Mouse (Mus musculus) granulocyte monocyte progenitor cell, adult 5-6 weeks (primary cell): Measurements from ENCODE around the gene Sort1. TPM values are rescaled to one million over a fixed set of nuclear protein-coding genes. Genes with fewer than 3 reads are reported as not detected.
"Not testable (repeated sequence)": the region's sequence is repeated elsewhere in the genome, so short reads cannot be mapped to it uniquely, and the experiment has no call there.

Experiments
- ATAC-seq: replicated peaks from 2 replicates; pipeline ENCODE4 v1.8.0; 2016; ENCODE audit warnings: mild to moderate bottlenecking, moderate TSS enrichment, inconsistent platforms; ENCODE audit not compliant: poor library complexity, severe bottlenecking
- total RNA-seq, 2 experiments: library from RNA; stranded (forward) in 1 of 2; stranded (reverse) in 1 of 2; fragments of 200-712, 200-1000 nt in 1 of 2; fragments of >200 nt in 1 of 2; fragmentation: Nextera tagmentation in 1 of 2; gene quantifications; 2 replicates each; pipeline ENCODE4 v1.2.3; 2014 to 2017

The Sort1 gene
- total RNA-seq (2014; fragmentation: Nextera tagmentation), result 55.1 and 58.8 TPM in 2 replicates
- total RNA-seq (2017), result 45.6 and 50.2 TPM in 2 replicates

GRCm38 (mm10) chr3:108283781-108284601, at the start of gene Sort1:
Gene Sort1, plus strand, starts transcription at chr3:108284082.
- ATAC-seq, result peak; percentile 89

- ATAC-seq, result not testable (repeated sequence)
Observed at GRCm38 (mm10) chr3:108237474-108238102, 46.3 kb upstream of the Sort1 start.

DNA sequence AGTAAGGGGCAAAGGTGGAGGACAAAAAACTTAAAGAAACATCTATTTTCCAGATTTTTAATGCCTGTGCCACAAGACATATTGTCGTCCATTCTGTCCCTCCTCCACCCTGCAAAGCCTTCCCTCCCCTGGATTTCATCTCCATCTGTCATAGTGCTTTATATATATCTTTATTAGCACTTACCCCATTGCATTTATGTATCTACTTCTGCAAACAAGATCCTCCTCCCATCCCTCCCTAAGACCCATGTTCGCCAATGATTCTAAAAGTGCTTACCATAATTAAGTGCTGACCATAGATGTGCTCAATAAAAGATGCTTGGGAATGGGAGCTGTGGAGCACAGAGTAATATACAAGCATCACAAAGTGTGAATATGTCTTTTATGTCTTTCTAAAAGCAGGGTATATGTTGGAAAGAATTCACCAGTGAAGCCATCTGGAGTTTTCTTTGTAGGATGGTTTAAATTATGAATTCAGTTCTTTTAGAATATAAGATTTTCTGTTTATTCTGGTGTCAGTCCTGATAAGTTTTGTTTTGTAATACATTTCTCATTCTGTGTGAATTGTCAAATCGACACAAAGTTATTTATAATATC, 42.5 kb upstream of the Sort1 start:
- ATAC-seq, result no peak

- peak; percentile 82 for ATAC-seq
Observed at GRCm38 (mm10) chr3:108246857-108247256, 37.0 kb upstream of the Sort1 start.

DNA sequence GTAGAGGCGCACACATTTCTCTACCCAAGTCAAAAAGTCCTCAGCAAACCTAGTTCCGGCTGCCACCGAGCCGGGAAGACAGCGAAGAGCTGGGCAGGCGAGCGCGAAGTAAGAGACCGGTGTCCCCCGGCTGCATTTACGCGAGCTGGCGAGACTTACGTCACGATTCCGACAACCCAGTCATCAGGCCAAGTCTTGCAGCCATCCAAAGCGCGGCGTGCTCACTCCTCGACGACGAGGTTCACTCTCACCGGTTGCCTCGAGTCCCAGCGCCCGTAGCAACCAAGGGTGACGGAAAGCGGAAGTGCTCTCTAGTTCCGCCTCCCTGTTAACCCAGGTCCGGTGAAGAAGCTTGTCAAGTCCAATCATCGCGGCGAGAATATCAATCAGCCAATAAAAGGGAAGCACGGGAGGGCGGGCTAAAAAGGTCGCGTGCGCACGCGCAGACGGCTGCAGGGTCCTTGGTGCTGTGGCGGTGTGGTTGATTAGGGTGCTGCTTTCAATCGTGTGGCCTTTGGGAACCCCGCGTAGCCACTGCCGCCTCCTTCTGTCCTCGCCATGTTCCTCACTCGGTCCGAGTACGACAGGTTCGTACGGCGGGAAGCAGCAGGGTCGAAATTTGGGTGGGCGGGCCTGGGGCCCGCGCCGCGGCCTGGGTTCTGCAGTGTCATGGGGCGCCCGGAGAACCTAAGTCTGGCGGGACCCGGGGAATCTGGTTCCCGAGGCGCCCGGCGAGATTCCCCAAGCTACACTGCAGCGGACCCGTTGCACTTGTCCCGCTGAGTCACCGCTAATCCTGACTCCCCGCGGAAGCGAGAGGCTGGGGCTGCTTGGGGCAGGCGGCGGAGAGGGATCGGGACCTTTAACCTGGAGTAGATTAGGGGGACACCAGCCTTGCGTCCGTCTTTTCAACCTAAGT, 26.9 kb upstream of the Sort1 start, which contains the start of gene Psma5:
Psma5 (plus strand) TSS at position 208 of the 919 bp plus-strand sequence.
- peak; percentile 98 for ATAC-seq

DNA sequence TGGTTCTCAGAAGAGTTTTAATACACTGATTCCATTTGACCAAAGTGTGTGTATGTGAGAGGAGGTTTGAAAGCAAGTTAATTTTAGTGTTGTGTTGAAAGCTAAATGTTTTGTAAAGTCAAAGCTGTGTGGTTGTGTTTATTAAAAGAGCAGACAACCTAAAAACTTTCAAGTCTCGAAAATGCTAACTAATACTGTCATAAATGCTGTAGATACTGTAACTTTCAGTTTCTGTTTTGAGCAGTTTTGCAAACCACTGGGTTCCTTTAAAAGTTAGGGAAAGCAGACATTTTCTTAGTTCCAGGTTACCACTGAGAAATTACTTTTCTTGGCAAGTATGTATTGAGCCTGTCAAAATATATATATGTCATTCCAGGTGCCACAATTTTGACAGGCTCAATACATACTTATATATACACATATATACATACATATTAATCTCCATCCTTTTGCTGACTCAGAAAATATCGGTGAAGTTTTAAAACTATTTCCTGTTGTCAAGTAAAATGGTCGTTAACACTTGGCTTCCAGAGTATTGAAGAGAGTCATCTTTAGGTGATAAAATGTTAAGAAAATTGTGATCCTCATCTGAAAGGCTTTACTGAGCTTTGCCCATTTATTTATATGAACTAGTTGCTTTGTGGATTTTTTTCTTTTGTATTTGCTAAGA, 25.9 kb upstream of the Sort1 start:
- no peak for ATAC-seq

DNA sequence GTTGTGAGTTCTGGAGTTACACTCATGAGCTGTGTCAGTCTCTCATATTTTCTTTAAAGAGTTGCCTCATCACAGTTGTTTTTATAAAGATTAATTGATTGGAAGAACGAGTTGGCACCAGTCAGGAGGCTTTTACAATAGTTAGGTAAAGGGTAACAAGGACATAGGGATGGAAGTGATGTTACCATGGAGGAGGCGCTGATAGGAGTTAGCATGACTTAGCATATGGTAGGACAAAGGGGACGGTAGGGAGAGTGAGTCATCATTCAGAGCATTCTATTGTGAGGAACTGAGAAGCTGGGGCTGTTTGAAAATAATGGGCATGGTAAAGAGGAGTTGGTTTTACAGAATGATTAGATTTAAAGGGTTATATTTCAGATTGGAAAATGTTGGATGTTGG, 24.6 kb upstream of the Sort1 start:
- ATAC-seq, result peak; percentile 21; the same call in 1 of the 2 replicates

GRCm38 (mm10) chr3:108279495-108279894, 4.4 kb upstream of the Sort1 start:
- not testable (repeated sequence) for ATAC-seq

- ATAC-seq, result 0 out of 2 replicates have a peak, but pooled peaks have one; percentile 12
Observed at GRCm38 (mm10) chr3:108282401-108283240, 1.3 kb upstream of the Sort1 start.

DNA sequence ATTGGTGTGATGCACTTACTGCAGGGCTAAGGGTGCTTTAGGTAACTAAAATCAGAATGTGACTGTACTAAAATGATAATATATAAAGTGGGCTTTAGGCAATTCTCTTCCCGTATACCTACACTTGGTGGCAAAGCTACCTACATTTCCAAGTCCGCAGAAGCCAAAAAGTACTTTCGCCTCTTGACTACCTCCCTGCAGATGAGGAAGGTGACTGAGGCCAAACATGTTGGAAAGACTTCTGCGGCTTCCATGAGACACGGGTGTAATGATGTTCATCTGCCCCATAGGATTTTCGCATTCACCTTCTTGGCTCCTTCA, 681 bp upstream of the Sort1 start:
- no peak for ATAC-seq

DNA sequence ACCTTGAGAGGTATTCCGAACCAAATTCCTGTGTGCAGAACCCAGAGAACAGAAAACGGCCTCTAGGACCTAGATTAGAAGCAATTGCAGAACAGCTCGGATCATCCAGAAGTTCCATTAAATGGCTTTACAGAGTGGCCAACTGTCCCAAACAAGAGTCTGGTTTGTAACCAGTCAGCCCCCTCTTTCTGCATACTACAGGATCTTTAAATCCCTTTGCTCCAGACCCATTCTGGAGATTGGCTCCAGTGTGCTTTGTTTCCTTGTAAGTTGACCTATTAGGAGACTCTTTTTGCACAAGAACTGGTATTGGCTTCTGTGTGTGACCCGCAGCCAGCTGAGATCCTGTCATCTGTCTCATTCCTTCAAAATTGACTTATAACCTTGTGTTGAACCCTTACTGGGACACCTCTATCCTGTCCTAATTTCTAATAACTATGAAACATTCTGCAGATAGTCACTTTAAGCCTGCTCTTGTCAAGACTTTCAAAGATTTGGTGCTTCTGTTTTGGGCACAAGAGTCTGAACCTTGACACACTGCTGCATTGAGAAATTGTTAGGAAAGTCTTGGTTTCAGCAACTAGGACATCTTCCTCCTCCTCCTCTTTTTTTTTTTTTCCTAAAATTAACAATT, 1.3 kb downstream of the Sort1 start:
- ATAC-seq, result no peak

- ATAC-seq, result 0 out of 2 replicates have a peak, but pooled peaks have one; percentile 6
Observed at GRCm38 (mm10) chr3:108286671-108287439, 3.0 kb downstream of the Sort1 start.

DNA sequence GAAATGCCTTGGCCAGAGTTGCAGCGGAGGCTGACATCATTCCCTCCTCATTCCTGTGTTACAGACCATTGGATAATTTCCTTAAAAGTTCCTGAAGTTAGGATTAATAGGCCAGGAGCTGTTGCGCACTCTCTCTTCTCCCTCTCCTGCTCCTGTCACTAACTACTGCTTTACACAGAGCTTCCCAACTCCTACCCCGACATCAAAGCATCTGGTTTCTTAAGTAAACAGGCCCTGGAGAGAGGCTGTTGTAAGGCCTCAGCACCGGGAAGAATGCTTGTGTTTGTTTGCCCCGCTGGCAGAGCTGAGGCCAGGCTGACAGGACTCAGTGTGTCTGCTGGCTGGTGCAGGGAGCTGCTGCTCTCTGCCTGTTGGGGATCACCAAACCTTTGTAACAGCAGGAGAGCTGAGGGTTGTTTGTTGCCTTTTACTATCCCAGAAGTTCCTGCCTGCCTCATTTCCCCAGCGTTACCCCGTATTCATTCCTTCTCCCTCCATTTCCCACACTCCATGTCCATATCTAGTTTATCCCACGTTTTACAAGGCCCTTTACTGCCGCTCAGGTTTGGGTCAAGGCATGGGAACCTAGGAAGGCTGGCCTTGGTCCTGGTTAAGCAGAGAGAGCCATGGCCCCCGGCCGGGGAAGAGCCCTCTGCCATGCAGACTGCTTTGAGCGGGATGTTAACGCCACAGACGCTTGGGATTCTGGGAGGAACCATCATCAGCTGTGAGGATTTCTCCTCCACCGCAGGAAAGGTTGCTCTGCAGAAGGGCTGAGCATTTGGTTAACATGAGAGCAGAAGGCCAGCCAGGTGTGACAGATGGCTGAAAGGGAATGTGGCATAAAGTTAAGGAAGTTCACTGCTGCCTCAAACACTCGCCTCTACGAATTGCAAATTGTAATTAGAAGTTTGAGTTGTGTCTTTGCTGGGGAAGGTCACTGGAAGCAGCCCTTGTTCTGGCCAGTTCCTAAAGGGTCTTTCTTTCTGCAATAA, 4.2 kb downstream of the Sort1 start:
- ATAC-seq, result no peak

DNA sequence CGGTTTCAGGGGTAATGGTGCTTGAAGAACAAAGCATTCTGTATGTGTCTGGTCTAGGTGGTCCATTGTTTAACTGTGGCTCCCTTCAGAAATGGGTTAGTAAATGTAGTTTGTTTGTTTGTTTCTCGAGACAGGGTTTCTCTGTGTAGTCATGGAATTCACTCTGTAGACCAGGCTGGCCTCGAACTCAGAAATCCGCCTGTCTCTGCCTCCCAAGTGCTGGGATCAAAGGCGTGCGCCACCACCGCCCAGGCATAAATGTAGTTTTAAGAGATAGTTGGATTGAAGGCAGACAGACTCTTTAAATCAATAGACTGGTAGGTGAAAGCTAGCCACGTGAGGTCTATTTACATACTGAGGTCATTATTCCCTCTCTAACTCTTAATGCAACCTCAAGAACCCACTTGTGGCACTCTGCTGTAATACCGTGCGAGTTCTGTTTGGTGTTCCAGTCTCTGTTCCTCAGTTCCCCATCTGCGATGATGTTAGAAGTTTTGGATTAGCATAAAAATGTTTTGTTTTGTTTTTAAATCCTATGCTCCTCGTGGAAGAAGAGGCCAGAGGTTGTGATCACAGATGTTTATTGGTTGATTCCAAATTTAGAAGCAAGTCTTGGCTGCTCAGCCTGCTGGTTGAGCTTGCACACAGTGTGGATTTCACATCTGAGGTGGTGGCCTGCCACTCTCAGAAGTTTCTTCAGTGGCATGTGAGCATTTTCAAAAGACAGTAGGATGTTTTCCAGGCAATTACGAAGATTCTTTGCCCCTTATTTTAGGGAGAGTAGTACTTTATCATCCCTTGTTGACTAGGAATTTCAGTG, 5.6 kb downstream of the Sort1 start:
- 0 out of 2 replicates have a peak, but pooled peaks have one; percentile 34 for ATAC-seq

DNA sequence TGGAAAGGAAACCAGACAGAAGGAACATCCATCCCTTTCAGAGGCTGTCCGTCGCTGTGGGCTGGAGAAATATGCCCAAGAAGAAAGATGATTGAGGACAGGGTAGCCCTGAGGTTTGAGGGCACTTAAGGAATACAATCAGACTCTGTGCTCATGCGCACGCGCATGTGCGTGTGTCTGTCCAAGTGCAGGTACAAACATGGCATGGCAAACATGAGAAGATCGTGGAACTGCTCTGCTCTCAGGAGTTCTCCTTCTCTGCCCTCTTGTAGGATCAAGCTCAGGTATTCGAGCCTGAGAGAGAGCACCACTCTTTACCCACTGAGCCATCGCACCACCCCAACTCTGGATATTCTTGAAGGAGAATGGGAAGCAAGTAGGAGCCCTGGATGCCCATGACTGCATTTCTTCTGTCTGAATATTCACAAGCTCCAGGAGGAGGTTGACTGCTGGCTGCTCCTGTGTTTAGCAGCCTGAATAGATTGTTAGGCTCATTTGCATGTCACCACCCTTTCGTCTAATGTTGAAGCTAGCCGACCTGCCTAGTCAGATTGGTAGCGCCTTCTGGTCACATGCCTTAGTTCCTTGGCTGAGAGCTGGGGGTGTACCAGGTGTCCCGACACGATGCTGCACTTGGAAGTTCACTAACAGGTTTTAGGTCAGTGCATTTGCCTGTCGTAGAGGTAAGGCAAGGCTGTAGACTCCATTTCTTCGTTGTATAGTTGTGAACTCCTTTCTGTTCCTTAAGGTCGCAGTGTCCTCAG, 7.3 kb downstream of the Sort1 start:
- ATAC-seq, result no peak
